Mouse (Mus musculus) kidney, embryonic 14.5 days (tissue): ENCODE results near the gene Megf11. TPM values are rescaled to one million over a fixed set of nuclear protein-coding genes. Genes with fewer than 3 reads are reported as not detected.

ENCODE experiments used
- ATAC-seq: fragments of 200-750 bp; cut with Nextera tagmentation; 2 replicates; pipeline ENCODE4 v1.8.0; 2017; ENCODE audit warnings: moderate number of reproducible peaks, mild to moderate bottlenecking, moderate TSS enrichment, moderate library complexity; ENCODE audit not compliant: low FRiP score, low TSS enrichment
- H3K27ac ChIP-seq: fragments of 300-500 bp; sonication (generic); 2 replicates; pipeline ENCODE4 v1.5.1; 2014; ENCODE audit warnings: low read depth, mild to moderate bottlenecking, low read length, moderate library complexity, mixed read lengths
- H3K27me3 ChIP-seq: fragments of 300-500 bp; sonication (generic); 2 replicates; pipeline ENCODE4 v1.6.1; 2014; ENCODE audit warnings: mild to moderate bottlenecking, low read length; ENCODE audit not compliant: control insufficient read depth, insufficient read depth
- H3K36me3 ChIP-seq: fragments of 300-500 bp; sonication (generic); 2 replicates; pipeline ENCODE4 v1.6.1; 2014; ENCODE audit warnings: low read length, mixed read lengths; ENCODE audit not compliant: control insufficient read depth, insufficient read depth
- H3K4me1 ChIP-seq: fragments of 300-500 bp; sonication (generic); 2 replicates; pipeline ENCODE4 v1.6.1; 2014; ENCODE audit warnings: low read length, mixed read lengths; ENCODE audit not compliant: control insufficient read depth, insufficient read depth
- H3K4me2 ChIP-seq: fragments of 300-500 bp; sonication (generic); replicated peaks from 2 replicates; pipeline ENCODE4 v1.6.1; 2014; ENCODE audit warnings: low read depth, mild to moderate bottlenecking, low read length
- H3K4me3 ChIP-seq: fragments of 300-500 bp; sonication (generic); 2 replicates; pipeline ENCODE4 v1.5.1; 2014; ENCODE audit warnings: mild to moderate bottlenecking, low read length
- H3K9ac ChIP-seq: fragments of 300-500 bp; sonication (generic); 2 replicates; pipeline ENCODE4 v1.6.1; 2014; ENCODE audit warnings: low read depth, mild to moderate bottlenecking, low read length, moderate library complexity
- H3K9me3 ChIP-seq: fragments of 300-500 bp; sonication (generic); 2 replicates; pipeline ENCODE4 v1.6.1; 2016; ENCODE audit warnings: low read length; ENCODE audit not compliant: control insufficient read depth
- WGBS: fragments of 180-500 bp; shearing (Covaris S2); extraction: QIAGEN DNeasy Blood & Tissue Kit; methylation state at CpG from one replicate; pipeline ENCODE4 v1.1.7; 2014; 5-methylcytosine and 5-hydroxymethylcytosine counted together
- polyA plus RNA-seq: library from polyadenylated mRNA; unstranded; fragments of >200 nt; fragmentation: Nextera tagmentation; extraction: Ambion mirVana; gene quantifications from 2 replicates; pipeline ENCODE4 v1.2.1, GENCODE M21; 2014

Megf11 gene
- polyA plus RNA-seq, 1 experiment from 2014 or later = 3.7 TPM

DNA sequence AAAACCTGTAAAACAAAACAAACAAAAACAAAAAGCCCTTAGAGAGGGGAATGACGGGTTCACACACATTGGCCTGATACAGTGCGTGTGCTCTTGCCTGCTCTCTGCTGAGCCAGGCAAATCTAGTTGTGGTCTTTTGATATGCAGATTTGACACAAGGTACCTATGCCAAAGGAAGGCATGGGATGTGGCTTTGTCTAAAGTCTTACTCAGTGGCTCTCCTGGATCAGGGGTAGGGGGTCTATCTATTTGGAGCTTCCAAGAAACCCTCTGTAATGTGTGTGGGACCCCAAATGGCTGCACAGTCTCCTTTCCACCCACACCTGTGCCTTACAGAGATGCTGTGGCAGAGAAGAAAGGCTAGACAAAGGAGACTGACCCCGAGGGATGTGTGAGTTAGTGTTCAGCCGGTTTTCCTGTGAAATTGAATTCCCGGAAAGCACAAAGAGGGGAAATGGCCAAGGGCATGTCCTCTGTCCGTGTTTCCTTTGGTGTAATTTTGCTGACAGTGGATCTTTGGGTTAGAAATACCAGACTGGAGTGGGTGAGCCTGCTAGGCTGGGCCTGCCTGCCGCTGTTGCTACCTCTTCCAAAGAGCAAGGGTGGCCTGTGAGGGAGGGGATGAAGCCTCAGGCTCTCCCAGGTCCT, 161.0 kb downstream of the Megf11 start:
- no peaks in the 10 kb centered on the region for H3K4me1 ChIP-seq
- no peaks in the 10 kb centered on the region for H3K27me3 ChIP-seq
- no peak overlapping the region for H3K9ac ChIP-seq
- H3K4me3 ChIP-seq = no peak overlapping the region
- 51% methylated on average over 7 of the region's 7 CpGs for WGBS
- H3K27ac ChIP-seq = peak overlapping the region; percentile 31; the same call in 1 of the 2 replicates
- H3K36me3 ChIP-seq = no peaks in the 10 kb centered on the region
- no peaks in the 10 kb centered on the region for H3K9me3 ChIP-seq
- no peak overlapping the region for H3K4me2 ChIP-seq
- no peak for ATAC-seq

GRCm38 (mm10) chr9:64548332-64548731, 162.9 kb downstream of the Megf11 start:
- H3K4me1 ChIP-seq = peaks cover 5% of the 10 kb centered on the region
- no peak overlapping the region for H3K9ac ChIP-seq
- H3K27me3 ChIP-seq = no peaks in the 10 kb centered on the region
- no peak overlapping the region for H3K4me3 ChIP-seq
- no peak for ATAC-seq
- H3K9me3 ChIP-seq = no peaks in the 10 kb centered on the region
- no peak overlapping the region for H3K4me2 ChIP-seq
- WGBS = 59% methylated on average over 6 of the region's 6 CpGs
- H3K36me3 ChIP-seq = no peaks in the 10 kb centered on the region
- no peak overlapping the region for H3K27ac ChIP-seq

GRCm38 (mm10) chr9:64551307-64551706, 165.9 kb downstream of the Megf11 start:
- Histone ChIP-seq H3K4me2 (no peak overlapping the region), H3K27me3 (no peaks in the 10 kb centered on the region), H3K27ac (no peak overlapping the region), H3K9me3 (no peaks in the 10 kb centered on the region), H3K4me1 (peaks cover 5% of the 10 kb centered on the region), H3K36me3 (no peaks in the 10 kb centered on the region), H3K4me3 (no peak overlapping the region), H3K9ac (no peak overlapping the region)
- WGBS = 88% methylated on average over 1 of the region's 1 CpGs
- no peak for ATAC-seq

GRCm38 (mm10) chr9:64552046-64552445, 166.6 kb downstream of the Megf11 start:
- H3K4me3 ChIP-seq = no peak overlapping the region
- WGBS = 59% methylated on average over 4 of the region's 4 CpGs

DNA sequence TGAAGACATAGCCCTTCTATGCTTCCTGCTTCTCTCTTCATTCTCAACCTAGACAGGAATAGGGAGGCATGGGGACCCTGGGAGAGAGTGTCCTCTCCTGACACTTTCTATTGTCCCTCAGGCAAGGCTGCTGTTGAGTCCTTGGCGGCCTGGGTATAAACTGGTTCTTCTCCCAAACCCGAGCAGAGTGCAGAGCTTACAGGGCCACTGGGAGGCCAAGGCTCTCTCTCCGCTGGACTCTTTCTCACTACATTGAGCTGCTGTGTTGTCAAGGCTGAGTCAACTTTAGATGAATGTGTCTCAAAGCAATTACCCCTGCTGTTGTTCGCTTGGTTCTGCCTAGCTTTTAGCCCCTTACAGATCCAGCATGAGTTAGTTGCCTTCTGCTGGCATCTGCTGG, 168.0 kb downstream of the Megf11 start:
- ATAC-seq = no peak
- Histone ChIP-seq H3K27me3 (no peaks in the 10 kb centered on the region), H3K4me3 (no peak overlapping the region), H3K4me2 (no peak overlapping the region), H3K36me3 (no peaks in the 10 kb centered on the region), H3K4me1 (peaks cover 5% of the 10 kb centered on the region), H3K9ac (no peak overlapping the region), H3K27ac (no peak overlapping the region), H3K9me3 (no peaks in the 10 kb centered on the region)
- WGBS = 67% methylated on average over 4 of the region's 4 CpGs

More at GRCm38 (mm10) chr9:64552046-64552445, 166.6 kb downstream of the Megf11 start:
- Histone ChIP-seq H3K4me2 (no peak overlapping the region), H3K4me1 (peaks cover 5% of the 10 kb centered on the region), H3K27ac (no peak overlapping the region), H3K9ac (no peak overlapping the region), H3K36me3 (no peaks in the 10 kb centered on the region), H3K9me3 (no peaks in the 10 kb centered on the region), H3K27me3 (no peaks in the 10 kb centered on the region)
- ATAC-seq = no peak

GRCm38 (mm10) chr9:64555620-64556019, 170.2 kb downstream of the Megf11 start:
- 78% methylated on average over 7 of the region's 7 CpGs for WGBS
- no peak for ATAC-seq
- peaks cover 5% of the 10 kb centered on the region for H3K4me1 ChIP-seq

GRCm38 (mm10) chr9:64557110-64557745, 171.8 kb downstream of the Megf11 start:
- H3K4me1 ChIP-seq = 0 out of 2 replicates have a peak, but pooled peaks cover under 1% of the 10 kb centered on the region
- H3K9ac ChIP-seq = no peak overlapping the region
- no peaks in the 10 kb centered on the region for H3K9me3 ChIP-seq
- H3K27me3 ChIP-seq = no peaks in the 10 kb centered on the region; the same call in 1 of the 2 replicates
- H3K27ac ChIP-seq = no peak overlapping the region
- 75% methylated on average over 11 of the region's 11 CpGs for WGBS
- no peak for ATAC-seq
- no peaks in the 10 kb centered on the region for H3K36me3 ChIP-seq
- no peak overlapping the region for H3K4me2 ChIP-seq
- H3K4me3 ChIP-seq = no peak overlapping the region

More at GRCm38 (mm10) chr9:64555620-64556019, 170.2 kb downstream of the Megf11 start:
- Histone ChIP-seq H3K4me2 (no peak overlapping the region), H3K9me3 (no peaks in the 10 kb centered on the region), H3K36me3 (no peaks in the 10 kb centered on the region), H3K27me3 (no peaks in the 10 kb centered on the region), H3K27ac (no peak overlapping the region), H3K4me3 (no peak overlapping the region), H3K9ac (no peak overlapping the region)

DNA sequence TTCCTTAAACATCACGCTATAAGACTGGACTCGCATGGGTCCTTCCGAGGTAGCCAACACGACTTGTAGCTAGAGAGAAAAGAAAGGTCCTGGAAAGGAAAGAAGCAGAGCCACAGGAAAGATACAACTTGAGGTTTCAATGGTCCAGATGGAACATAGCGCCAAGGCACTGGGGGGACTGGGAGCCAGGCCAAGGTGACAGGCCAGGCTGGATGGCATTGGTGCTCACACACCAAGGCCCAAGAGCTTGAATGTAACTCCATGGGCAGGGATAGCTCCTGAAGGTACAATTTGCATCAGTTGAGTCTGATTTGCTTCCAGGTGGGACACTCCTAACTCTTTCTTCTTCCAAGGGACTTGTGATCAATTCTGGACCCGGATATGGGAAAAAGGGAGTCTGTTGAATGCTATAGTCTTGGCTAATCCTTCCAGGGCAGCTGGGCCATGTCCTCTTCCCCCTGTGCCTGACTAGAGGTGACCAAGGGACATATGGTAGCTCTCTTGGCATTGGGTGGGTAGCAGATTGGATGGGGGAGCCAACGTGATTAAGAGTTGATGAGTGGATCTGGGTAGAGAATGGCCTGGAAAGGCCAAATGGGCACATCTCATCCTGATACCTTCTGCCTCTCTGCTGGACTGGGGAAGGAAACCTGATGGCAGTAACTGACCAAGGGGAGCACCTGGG, 172.6 kb downstream of the Megf11 start:
- H3K4me1 ChIP-seq = no peaks in the 10 kb centered on the region
- H3K27ac ChIP-seq = no peak overlapping the region
- H3K36me3 ChIP-seq = no peaks in the 10 kb centered on the region
- no peak overlapping the region for H3K4me3 ChIP-seq
- ATAC-seq = no peak
- no peak overlapping the region for H3K9ac ChIP-seq
- 97% methylated on average over 7 of the region's 7 CpGs for WGBS
- no peaks in the 10 kb centered on the region; the same call in 1 of the 2 replicates for H3K27me3 ChIP-seq
- no peaks in the 10 kb centered on the region for H3K9me3 ChIP-seq
- H3K4me2 ChIP-seq = no peak overlapping the region

DNA sequence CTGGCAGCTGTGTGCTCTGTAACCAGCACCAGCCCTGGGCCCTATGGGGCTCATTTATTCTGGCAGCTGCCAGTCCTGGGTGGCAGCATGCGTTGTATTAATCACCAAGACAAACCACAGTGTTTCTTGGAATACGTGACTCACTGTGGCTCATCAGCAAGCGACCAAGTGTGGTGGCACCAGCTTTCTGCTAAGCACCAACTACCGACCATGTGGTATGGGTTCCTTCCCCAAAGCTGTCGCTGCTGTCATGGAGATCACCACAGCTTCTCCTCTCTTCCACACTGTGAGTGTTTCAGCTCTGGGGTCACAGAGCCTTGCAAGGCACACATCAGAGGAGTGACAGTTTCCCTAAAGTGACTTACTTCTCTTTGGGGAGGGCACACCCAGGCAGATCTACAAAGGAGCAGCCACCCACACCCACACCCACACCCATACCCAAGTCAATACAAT, 178.9 kb downstream of the Megf11 start:
- no peaks in the 10 kb centered on the region for H3K36me3 ChIP-seq
- peaks cover 4% of the 10 kb centered on the region; the same call in 1 of the 2 replicates for H3K9me3 ChIP-seq
- 94% methylated on average over 5 of the region's 5 CpGs for WGBS
- no peaks in the 10 kb centered on the region; the same call in none of the 2 replicates for H3K27me3 ChIP-seq
- no peak overlapping the region for H3K4me3 ChIP-seq
- no peak overlapping the region for H3K9ac ChIP-seq
- H3K4me1 ChIP-seq = no peaks in the 10 kb centered on the region
- no peak for ATAC-seq
- H3K27ac ChIP-seq = no peak overlapping the region
- H3K4me2 ChIP-seq = no peak overlapping the region
